Mouse (Mus musculus) gonadal fat pad, adult 2 months (tissue): ENCODE measurements around the gene Pip4k2c. TPM values are rescaled to one million over a fixed set of nuclear protein-coding genes. Genes with fewer than 3 reads are reported as not detected.
"Not testable (repeated sequence)": the region's sequence is repeated elsewhere in the genome, so short reads cannot be mapped to it uniquely, and the experiment has no call there.

Source experiments
- DNase-seq: peaks from one replicate; pipeline ENCODE4 v3.0.0-alpha.2; 2012; ENCODE audit warnings: low read depth
- polyA plus RNA-seq: library from polyadenylated mRNA; depleted of rRNA; stranded (reverse); fragments of >200 nt; gene quantifications from 2 replicates; pipeline ENCODE4 v1.2.3, GENCODE M21; 2012

Pip4k2c gene
- polyA plus RNA-seq, 1 experiment = 76.9 TPM

DNA sequence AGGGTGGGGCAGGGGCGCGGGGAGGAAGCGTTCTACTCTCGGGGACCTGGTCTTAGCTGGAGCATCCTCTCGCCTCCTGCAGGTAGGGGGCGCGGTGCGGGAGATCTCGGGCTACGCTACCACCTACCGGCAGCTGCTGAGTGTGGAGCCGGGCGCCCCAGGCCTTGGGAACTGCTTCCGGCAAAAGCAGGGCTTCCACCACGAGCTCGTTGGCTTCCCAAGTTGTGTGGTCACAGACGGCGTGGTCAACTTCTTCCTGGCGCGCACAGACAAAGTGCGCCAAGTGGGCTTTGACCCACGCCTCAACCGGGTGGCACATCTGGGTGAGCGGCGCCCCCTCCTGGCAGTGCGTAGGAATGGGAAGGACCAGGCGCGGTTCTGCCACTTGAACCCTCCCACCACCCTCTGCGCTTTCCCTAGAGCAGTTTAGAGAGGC is 40.5 kb downstream of the Pip4k2c start:
- no peak for DNase-seq

DNA sequence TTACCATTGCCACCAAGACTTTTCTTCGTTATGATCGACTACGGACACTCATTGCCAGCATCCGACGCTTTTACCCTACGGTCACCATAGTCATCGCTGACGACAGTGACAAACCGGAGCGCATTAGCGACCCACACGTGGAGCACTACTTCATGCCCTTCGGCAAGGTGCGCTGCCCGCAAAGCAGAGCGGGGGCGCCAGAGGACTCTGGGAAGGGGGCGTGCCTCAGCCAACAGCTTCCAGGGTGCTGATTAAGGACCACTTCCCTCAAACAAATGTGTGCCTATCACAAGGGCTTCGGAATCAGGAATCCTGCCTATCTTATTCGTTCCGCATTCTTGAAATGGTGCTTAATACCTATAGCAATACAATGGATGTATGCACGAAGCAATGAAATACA is 41.4 kb downstream of the Pip4k2c start:
- DNase-seq = no peak

DNA sequence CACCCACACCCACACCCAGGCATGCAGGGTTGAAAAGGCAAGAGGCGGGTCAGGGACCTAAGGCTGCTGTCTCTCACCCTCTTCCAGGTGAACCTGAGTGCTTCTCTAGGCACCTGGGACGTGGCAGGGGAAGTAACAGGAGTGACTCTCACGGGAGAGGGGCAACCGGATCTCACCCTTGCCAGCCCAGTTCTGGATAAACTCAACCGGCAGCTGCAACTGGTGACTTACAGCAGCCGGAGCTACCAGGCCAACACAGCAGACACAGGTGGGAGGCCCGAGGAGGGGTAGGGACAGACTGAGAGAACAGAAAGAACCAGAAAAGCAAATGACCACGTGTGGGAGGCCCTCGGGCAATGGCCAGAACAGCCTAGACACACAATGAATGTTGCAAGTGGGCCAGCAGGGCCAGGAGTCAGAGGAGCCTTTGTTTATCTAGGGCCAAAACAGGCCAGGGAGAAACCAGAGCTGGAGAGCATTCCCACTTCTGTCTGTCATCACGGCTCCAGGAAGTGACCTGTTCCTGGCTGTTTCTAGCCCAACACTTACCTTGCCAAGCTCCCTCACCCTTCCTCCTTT is 43.7 kb downstream of the Pip4k2c start:
- DNase-seq = peak; percentile 74

DNA sequence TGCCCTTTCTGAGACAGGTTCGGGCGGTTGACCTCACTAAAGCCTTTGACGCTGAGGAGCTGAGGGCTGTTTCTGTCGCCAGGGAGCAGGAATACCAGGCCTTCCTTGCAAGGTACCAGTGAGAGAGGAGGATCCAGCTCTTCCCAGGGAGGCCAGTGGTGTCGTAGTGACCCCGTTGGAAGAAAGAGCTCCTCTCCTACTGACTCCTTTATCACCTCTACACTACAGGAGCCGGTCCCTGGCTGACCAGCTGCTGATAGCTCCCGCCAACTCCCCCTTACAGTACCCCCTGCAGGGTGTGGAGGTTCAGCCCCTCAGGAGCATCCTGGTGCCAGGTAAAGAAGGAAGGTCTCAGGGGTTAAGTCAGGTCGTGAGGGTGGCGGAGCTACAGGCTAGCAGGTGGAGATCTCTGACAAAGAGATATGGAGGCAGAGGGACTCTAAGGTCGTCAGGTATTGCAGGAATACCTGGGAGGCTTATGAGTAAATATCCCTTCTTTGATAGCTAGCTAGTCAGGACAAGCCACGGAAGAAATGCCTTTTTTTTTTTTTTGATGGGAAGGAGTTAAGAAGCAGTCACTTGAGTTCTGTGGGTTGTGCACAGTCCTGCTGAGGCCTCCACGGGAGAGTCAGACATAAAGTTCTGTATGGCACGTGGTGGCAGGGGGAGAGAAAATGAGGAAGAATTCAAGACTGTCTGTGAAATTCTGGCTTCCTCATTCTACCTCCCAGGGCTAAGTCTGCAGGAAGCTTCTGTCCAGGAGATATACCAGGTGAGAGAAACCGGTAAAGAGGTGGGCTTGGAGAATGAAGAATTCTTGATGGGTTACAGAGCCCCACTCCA is 44.4 kb downstream of the Pip4k2c start:
- DNase-seq = no peak

DNA sequence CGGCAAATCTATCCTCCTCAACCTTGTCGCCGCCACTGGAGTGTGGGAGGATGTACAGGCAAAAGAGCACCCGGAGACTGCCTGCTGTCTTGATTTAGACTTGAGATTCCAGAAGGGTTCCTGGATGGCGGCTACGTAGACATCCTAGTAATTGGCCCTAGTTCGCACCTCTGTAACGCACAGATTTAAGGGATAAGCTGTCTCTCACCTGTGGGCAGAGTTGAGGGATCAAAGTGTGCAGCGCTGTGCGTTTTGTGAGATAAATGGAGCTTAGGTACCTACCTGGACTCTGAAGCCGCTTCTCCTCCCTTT is 45.0 kb downstream of the Pip4k2c start:
- no peak for DNase-seq

DNA sequence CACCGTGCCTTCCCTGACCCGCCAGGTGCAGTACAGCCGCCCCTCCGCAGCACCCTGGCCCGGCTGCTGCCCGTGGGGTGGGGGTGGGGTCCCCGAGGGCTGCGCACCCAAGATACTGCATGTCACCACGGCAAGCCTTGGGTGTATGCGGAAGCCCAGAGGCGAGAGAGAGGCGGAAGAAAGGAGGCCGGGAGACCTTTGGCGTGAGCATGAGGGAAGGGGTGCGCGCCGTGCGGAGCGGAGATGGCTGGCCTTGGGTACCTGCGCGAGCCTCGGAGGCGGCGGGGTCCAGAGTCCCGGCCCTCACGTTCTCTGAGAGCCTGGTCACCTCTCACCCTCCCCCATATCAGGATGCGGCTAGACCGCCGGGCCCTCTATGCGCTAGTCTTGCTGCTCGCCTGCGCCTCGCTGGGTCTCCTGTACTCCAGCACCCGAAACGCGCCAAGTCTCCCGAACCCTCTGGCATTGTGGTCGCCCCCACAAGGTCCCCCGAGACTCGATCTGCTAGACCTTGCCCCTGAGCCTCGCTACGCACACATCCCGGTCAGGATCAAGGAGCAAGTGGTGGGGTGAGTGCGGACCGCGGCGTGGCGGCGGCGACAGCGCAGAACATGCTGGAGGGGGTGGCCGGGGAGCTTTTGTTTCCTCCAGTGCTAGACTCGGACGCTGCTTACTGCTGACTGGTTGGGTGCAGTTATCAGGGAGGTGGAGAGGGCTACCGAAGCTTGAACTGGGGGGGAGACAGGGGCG is 45.6 kb downstream of the Pip4k2c start:
- DNase-seq = no peak

DNA sequence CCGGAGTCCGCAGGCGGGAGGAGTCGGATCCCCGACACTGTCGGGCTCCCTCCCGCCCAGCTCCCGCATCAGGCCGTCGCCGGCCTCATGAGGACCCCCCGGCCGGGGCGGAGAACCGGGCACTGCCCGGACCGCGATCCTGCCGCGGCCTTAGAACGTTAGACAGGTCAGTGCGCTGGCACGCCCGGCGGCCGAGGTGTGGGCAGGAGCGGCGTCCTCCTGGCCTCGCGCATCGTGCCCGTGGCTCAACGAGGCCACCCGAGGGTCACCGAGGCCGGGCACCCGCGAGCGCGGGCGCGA is 46.1 kb downstream of the Pip4k2c start:
- DNase-seq = no peak

DNA sequence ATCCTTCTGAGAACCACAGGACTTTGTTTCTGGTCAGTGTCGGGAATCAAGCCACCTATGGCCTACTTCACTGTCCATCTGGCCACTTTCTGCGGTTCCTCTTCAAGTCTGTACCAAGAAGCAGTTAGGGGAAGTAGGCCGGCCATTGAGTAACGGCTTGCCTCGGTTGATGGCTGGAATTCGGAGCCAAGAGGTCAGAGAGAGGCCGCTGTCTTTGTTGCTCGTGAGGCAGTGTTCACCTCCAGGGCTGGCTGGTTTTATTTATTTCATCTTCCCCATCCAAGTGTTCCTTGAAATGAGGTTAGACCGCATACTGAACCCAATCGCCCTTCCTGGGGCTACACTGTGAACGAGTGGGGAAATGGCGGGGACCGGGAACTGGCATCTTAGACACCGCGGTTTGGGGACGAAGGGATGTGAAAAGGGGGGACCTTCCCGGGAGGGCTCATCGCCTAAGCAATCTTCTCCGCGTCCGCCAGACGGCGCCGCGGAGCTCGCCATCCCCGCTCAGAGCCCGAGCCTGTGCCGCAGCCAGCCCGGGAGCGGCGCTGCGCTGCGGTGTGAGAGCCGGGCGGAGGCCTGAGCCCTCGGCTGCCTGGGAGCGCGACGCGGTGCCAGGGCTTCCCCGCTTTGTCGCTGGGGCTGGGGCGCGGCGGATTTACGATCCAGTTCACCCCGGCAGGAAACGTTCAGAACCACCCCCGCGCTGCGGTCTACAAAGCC is 46.6 kb downstream of the Pip4k2c start, which contains the start of gene B4galnt1:
Gene B4galnt1 (plus strand): TSS at position 595 of the 723 bp plus-strand sequence.
- DNase-seq = no peak

DNA sequence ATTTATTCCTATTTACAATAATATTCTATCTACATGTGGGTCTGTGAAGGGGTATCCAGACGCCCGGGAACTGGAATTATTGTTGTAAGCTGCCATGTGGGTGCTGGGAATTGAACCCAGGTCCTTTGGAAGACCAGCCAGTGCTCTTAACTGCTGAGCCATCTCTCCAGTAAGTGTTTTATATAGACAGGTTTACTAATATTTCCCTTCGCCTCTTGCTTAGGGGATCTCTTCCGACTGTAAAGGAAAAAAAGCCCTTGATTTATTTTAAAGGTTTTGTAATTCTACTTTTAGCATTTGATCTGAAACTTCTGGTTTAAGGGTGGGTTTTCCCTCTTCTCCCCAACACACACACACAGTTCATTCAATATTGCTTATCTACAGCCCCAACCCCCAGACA is 47.2 kb downstream of the Pip4k2c start:
- no peak for DNase-seq

DNA sequence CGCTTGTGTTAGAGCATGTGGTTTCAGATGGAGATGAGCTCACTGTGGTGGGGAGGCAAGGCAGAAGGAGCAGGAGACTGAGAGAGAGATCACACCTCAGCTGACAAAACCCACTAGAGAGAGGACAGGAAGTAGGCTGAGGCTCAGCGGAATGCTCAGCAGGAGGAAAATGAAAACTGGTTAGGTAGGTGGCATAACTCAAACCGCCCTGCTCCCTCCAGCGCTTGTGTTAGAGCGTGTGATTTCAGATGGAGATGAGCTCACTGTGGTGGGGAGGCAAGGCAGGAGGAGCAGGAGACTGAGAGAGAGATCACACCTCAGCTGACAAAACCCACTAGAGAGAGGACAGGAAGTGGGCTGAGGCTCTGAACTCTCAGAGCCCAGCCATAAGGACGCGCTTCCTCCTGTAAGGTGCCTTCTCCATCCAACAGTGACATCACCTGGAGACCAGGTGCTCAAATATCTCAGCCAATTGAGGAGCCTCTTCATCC is 48.6 kb downstream of the Pip4k2c start:
- DNase-seq = not testable (repeated sequence)

DNA sequence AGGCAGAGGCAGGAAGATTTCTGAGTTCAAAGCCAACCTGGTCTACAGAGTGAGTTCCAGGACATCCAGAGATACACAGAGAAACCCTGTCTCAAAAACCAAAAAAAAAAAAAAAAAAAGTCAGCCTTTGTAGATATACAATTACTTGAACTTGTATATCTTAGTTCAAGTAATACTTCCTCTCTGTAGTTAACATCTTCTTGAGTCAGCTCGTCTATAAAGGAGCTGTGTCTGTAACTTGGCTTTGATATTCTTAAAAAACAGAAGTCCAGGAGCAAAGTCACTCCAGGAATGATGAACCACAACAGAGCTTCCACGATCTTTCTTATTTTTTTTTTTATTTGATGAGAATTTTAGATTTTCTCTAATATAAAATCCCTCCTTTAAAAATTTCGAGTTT is 50.7 kb downstream of the Pip4k2c start:
- DNase-seq = no peak

DNA sequence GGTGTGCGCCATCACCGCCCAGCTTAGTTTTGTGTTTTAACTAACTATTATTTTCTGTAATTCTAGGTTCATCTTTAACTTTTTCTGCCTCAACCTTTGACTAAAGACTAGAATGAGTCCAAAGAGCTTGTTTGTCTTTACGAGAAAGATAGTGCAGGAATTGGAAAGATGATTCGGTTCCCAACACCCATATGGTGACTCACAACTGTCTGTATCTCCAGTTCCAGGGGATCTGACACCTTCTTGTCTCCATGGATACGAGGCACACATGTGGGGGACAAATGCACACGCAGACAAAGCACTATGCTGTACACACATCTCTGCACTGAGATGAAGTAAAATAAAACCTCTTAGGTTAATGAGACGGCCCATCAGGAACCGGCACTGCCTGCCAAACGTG is 51.3 kb downstream of the Pip4k2c start:
- no peak for DNase-seq

DNA sequence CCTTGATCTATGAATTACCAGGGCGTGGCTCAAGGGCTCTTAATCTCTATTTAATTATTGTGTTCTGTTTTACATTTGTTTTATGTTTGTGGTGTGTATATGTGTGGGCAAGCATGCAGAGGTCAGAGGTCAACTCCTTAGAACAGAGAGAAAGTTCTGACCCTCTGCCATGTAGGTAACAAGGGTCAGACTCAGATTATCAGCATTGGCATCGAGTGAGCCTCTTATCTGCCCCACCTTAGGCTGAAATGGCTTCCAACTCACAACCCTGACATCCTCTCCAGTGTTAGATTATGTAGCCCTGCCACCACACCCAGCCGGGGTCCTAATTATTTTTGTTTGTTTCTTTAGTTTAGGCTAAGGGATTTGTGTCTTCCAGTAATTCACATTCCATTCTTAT is 52.9 kb downstream of the Pip4k2c start:
- DNase-seq = no peak

DNA sequence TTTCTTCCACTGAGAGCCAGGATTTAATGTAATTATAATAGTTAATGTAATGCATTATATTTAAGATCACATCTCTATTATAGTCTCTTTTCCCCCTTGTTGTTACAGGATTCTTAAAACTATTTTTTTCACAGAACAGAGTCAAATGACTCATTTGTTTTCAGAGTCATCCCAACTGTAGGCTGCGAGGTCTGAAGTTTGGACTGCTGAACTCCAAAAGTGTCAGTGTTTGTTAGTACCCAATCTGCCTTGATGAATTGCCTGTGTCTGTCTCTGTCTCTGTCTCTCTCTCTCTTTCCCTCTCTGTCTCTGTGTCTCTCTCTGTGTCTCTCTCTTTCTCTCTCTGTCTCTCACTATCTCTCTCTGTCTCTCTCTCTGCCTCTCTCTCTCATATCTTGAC is 54.9 kb downstream of the Pip4k2c start:
- DNase-seq = no peak

DNA sequence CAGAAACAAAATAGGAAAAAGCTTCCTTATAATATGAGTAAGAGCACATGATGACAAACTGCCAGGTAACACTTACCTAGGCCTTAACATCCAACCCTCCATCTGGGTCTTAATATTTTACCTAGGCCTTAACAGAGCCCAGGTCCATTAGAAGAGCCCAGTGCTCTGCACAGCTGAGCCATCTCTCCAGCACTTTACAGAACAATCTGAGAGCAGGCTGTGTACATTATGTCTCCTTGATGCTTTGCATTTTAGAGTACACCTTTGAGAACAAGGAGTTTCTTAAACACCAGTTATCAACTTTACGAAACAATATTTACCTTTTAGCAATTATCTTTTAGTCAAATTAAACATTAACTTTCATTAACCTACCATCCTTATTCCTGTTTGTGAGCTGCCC is 55.3 kb downstream of the Pip4k2c start:
- DNase-seq = no peak

DNA sequence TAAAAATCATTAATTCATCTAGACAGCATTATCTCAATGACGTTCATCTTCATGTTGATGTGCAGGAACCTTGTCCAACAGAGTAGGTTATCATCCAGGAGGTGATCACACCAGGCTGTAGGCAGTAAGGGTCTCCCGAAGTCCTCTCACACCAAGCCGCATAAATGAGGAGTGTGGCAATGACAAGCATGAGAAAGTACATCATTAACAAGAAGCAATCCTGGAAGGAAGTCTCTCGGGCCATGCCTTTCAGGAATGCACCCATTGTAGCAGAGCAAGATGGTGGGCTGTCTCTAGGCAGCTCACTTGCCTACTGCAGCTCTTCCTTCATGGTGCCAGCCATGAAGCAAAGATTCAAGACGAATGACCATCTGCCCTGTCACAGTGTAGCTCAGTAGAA is 56.7 kb downstream of the Pip4k2c start:
- no peak for DNase-seq

DNA sequence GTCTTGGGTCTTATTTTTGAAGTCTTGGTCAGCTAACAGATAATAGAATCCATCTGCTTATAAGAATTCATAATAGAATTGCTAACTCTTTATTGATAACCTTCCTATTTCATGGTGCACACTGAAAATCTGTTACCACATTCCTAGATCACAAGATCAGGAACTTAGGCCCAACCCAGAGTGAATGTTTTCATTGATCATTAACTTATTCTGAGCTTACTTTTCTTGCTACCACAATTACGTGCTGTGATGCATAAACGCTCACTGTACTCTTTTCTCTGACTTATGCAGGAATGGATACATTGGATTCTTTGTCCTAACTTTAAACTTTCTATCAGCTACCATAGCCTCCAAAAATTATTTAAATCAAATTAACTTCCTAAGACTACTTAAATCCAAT is 57.1 kb downstream of the Pip4k2c start:
- DNase-seq = no peak

DNA sequence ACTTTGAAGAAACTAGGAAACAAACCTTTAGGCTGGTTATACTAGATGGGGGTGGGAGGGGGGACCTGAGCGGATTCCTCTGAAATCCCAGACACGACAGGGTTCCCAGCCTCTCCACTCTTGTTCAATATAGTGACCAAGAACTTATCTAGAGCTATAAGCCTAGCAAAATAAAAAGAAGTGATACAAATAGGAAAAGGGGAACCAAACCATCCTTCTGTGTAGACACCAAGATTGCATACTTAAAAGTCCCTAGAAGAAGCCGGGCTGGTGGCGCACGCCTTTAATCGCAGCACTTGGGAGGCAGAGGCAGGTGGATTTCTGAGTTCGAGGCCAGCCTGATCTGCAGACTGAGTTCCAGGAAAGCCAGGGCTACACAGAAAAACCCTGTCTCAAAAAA is 58.1 kb downstream of the Pip4k2c start:
- DNase-seq = no peak

DNA sequence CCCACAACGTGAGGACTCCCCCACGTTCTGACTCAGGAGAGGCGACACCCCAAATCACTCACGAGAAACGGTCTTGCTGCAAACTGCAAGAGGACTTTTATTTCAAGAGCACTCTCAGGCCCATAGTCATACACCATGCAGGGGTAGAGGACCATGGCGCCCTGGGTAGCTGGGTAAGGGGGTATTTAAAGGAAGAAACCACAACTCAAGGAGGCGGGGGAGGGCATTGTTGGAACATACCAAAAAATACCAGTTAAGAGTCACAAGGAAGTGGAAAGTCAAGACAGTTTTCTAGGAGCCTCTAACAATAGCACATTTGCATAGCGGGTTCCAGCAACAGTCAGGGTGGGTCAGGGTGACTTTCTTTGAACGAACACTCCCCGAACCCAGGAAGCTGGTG is 58.8 kb downstream of the Pip4k2c start:
- not testable (repeated sequence) for DNase-seq

DNA sequence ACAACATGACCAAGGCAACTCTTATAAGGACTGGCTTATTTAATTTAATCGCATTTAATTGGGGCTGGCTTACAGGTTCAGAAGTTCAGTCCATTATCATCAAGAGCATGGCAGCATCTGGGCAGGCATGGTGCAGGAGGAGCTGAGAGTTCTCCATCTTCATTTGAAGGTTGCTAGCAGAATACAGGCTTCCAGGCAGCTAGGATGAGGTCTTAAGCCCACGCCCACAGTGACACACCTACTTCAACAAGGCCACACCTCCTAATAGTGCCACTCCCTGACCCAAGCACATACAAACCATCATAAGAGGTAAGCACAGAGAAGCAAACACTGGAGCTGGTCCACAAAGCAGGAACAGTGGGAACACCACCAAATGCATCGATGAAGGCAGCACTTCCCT is 60.2 kb downstream of the Pip4k2c start:
- DNase-seq = not testable (repeated sequence)

DNA sequence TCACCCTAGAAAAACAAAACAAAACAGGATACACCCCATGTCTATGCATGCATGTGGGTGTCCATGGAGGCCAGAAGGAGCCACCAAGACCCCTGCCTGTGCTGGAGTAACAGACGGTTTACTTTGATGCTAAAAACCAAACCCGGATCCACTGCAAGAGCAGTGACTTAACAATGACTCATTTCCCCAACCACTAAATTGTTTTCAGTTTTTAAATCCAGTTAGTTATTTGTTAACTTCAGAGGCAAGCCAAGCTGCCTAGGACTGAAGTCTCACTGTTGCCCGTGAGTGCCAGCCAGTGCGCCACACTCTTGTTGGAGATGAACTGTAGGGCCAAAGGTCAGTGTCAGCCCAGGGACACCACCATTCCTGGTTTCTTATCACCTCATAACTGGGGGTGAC is 60.9 kb downstream of the Pip4k2c start:
- no peak for DNase-seq

DNA sequence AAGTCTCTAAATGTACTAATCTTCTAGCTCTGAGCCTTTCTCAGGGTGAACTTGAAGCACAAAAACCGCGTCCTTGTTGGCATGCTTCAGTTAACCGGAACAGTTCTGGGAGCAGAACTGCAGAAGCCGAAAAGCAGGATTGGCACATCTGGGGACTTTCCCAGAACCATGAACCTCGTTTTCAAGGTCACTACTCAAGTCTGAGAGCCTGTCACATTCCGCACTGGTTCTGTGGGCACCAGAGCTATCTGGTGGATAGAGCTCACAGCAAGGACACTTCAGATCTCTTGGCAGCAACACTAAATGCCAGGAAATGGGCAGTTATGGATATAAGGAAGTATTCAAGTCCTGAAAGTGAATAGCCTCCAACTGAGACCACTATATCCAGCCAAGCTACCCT is 64.2 kb downstream of the Pip4k2c start:
- DNase-seq = no peak
